Mouse (Mus musculus) ES-Bruce4 (cell line): ENCODE measurements around the gene Ammecr1.

ENCODE experiments used
- CTCF ChIP-seq: IDR thresholded peaks from one replicate; pipeline ENCODE4 v1.8.1; 2011; ENCODE audit warnings: low read depth, low read length
- EP300 ChIP-seq: IDR thresholded peaks from 2 replicates; pipeline ENCODE4 v1.6.1; 2011; ENCODE audit warnings: low read depth, low read length; ENCODE audit not compliant: insufficient read depth
- POLR2A ChIP-seq: IDR thresholded peaks from one replicate; pipeline ENCODE4 v1.8.1; 2011; ENCODE audit warnings: low read length; ENCODE audit not compliant: insufficient read depth

- TF ChIP-seq EP300: no peak
- TF ChIP-seq CTCF: no peak
- no peak for TF ChIP-seq POLR2A
Measured at GRCm38 (mm10) chrX:142804596-142804995, 161.9 kb downstream of the Ammecr1 start.
